Mouse (Mus musculus) monocyte, adult 2 months (primary cell): ENCODE measurements around the gene Paxbp1.

Source experiments
- DNase-seq, 2 experiments: peaks; one replicate each; pipeline ENCODE4 v3.0.0; 2022; ENCODE audit warnings: low spot score in 2 of 2, low read depth in 1 of 2

Paxbp1 gene

DNA sequence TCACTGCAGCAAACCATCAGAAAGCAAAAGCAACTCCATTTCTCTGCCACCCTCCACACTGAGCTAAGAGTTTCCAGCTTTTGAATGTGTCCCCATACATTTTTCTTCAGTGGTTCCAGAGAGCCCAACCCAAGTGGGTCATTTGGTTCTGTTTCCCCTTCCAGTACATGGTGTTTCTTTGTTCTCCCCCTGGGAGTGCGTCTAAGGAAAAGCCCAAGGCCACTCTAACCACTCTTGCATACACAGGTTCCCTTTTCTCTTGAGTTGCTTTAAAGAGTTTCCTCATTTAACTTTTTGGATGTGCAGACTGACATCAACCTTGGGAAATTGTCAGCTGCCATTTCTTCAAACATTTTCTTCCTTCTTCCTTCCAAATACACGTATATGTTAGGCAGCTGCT, 43.2 kb downstream of the Paxbp1 start:
- peak in 1 of 2 experiments; percentile 38 for DNase-seq

DNA sequence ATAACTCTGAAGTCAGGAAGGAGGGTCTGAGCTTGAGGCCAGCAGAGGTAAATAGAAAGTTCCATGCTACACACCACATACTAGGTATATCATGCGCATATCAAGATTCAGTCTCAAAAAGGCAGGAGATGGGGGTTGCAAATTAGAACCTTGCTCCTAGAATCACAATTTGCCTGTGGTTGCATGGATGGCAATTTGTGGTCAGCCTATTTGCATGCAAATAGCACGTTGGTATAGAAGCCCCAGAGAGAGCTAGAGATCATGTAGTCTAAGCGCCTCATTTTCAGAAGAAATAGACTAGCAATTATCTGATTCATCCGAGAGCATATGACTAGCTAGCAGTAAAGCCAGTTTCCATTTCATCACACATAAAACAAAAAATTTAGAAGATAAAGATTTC, 44.5 kb downstream of the Paxbp1 start:
- DNase-seq = no peak

DNA sequence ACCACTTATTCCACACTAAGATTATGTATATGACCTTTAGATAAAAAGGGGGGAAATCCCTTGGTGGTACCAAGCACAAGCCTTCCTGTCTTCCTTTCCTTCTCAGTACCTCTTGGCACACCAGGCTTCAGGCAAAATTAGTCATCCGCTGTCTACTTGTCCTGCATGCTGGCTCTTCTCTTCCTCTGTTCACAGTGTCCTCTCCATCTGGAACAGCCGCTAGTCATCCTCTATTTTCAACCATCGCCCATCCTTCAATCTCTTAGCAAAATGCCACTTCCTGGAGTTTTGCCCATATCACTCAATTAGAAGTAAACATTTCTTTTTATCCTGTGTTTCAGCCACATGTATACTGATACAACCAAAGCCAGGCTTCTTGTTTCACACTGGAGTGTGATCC, 46.5 kb downstream of the Paxbp1 start:
- DNase-seq = no peak

GRCm38 (mm10) chr16:90996327-90997243, 47.8 kb downstream of the Paxbp1 start:
- no peak for DNase-seq

- peak in 1 of 2 experiments; percentile 9 for DNase-seq
Measured at GRCm38 (mm10) chr16:90995498-90995897, 48.8 kb downstream of the Paxbp1 start.

- no peak for DNase-seq
Measured at GRCm38 (mm10) chr16:90995023-90995422, 49.3 kb downstream of the Paxbp1 start.

DNA sequence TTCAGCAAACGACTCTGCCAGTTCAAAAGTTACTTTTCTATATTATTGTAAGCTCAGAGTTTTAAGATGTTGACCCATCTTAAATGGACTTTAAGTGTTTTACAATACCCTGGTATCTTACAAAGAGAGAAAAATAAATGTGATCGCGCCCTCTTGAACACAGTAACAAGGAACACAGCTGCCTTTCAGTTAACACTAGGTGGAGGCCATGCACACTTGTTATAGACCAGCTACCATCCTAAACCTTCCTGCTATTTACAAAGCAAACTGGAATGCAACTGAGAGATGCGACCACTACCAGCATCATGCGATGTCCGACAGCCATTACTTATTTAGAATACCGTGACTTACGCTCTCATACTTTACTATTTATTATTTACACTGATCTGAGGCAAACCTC, 55.2 kb downstream of the Paxbp1 start:
- DNase-seq = no peak

- no peak for DNase-seq
Measured at GRCm38 (mm10) chr16:90988665-90989064, 55.7 kb downstream of the Paxbp1 start.

GRCm38 (mm10) chr16:90988039-90988438, 56.3 kb downstream of the Paxbp1 start:
- DNase-seq = no peak

GRCm38 (mm10) chr16:90971004-90971403, 73.3 kb downstream of the Paxbp1 start:
- no peak for DNase-seq

GRCm38 (mm10) chr16:90966241-90966640, 78.1 kb downstream of the Paxbp1 start:
- no peak for DNase-seq

GRCm38 (mm10) chr16:90964302-90964701, 80.0 kb downstream of the Paxbp1 start:
- no peak for DNase-seq
